Mouse (Mus musculus): Measurements from ENCODE around the gene Cd79a.
A peak's percentile ranks its signal among the peaks of the same experiment; 100 is the strongest.

Gene Cd79a

DNA sequence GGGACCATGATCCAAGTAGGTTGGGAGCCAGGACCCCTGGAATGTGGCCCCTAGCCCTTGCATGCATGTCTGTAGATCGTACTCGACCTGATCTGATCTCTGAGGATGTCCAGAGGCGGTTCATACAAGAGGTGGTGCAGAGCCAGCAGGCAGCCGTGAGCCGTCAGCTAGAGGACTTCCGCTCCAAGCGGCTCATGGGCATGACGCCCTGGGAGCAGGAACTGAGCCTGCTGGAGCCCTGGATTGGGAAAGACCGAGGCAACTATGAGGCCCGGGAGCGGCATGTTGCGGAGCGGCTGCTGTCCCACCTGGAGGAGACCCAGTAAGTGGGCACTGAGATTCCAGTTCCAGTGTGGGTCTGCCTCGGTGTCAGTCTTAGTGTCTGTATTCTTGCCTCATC lies 15.3 kb downstream of the Cd79a start:
- no peak for DNase-seq (ENCODE audit: low read depth, low spot score)

DNA sequence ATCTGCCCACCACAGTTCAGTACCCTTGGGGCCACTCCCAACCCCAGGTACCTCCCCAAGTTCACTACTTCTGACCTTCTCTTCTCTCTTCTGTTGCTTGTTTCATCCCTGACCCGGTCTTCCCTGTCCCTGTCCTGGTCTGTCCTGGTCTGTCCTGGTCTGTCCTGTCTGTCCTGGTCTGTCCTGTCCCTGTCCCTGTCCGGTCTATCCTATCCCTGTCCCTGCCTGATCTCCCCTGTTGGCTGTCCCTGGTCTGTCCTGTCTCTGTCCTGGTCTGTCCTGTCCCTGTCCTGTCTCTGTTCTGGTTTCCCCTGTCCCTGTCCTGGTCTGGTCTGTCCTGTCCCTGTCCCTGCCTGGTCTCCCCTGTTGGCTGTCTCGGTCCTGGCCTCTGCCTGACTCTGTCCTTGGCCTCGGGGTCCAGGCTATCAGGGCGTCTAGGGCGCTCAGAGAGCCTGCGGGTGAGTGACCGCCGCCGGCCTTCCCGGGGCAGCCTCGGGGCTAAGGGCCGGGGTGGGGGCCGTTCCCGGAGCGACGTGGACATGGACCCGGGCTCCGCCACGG lies 21.7 kb downstream of the Cd79a start:
- no peak for DNase-seq (ENCODE audit: low read depth, low spot score)

DNA sequence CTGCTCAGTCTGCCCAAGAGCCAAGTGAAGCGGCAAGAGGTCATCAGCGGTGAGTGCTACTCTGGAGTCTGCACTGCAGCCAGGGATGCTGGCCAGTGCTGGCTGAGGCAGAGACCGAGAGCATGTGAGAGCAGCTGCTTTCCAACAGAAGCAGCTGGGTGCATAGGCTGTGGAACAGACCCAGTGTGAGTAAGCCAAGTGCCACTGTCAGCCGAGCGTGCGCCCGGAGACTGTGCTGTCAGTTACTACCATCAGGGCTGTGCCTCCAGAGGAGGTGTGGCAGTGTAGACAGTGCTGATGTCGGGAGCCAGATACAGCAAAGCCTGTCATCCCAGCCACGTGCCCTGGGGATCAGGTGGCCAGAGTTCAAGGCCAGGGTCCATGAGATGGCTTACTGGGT lies 22.5 kb downstream of the Cd79a start:
- no peak for DNase-seq (ENCODE audit: low read depth, low spot score)

DNA sequence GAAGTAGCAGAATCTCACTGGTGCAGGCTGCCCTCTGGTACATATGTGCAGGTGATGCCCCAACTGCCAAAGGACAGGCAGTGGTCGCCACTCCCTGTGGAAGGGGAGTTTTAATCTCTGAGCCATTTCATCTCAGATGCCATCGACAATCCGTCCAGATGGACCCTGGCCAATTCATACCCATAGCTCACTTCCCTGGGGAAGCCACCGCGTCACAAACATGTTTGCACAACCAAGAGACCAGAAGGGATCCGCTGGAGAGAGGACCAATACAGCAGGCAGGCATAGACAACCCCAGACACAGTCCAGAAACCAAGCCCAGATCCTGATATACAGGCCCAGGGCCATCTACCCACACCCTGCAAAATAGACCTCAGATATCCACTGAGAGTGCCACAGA lies 33.3 kb downstream of the Cd79a start:
- no peak for DNase-seq (ENCODE audit: low read depth, low spot score)

DNA sequence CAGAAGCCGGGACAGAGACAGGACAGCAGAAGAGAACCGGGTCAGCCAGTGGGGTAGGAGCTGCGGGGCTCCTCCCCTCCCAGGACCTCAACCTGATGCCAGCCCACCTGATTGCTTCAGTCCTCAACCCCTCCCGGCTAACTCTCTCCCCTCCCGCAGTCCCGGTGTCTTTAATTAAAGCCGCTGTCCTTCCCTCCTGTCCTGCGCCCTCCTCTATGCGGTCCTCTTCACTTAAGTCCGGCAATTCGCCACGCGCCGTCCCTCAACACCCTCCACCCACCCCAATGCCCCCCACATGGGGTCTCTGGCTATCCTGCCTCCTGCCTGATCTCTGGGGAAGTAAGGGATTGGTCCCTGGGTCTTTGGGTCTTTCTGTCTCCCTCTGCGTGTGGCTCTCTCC lies 34.5 kb downstream of the Cd79a start:
- no peak for DNase-seq (ENCODE audit: low read depth, low spot score)

DNA sequence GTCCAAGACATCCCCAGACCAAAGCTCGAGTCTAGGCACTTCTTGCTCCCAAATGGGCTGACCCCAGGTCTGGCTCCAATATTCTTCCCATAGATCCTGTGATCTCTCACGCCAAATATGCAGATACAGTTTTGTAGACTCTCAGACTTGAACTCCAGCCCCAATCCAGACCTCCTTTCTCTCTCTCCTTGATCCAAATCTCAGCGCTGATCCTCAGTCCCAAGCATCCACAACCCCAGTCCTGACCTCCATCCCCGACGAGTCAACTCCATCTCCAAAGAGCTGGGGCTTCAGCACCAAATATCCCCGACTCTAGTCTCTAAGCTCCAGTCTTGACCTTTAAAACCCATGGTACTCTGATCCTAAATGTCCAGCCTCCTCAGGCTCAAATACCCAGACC lies 46.5 kb downstream of the Cd79a start:
- no peak for DNase-seq (ENCODE audit: low read depth, low spot score)

DNA sequence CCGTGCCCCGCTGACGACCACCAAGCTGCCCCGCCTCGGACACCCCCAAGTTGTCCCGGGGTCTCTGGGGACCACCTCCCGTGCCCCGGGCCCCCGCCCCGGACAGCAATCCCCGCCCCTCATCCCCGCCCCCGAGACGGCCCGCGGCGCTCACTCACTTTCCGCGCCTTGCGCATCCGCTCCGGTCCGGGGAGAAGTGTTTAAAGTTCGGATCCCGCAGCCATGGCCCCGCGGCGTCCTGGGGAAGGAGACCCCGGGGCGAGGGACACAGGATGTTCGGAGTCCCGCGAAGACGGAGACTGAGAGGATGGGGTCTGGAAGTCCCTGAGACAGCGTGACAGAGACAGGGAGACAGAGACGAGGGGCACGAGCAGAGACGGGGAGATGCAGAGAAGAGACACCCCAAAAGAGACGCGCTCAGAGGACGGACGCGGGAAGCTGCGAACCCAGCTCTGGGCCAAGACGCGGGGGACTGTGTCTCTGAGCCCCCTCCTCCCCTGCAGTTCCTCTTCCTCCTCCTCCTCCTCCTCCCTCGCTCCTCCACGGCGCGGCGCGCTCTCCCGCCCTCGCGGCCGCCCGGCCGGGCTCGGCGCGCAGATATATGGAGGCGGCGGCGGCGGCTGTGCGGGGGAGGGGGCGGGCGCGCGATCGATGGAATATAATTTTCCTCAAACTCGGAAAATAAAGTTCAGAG lies 47.2 kb downstream of the Cd79a start, which contains the start of gene Gm4881:
Gene Gm4881, minus strand, starts transcription at position 238 of the 694 bp plus-strand sequence.
- no peak for DNase-seq (ENCODE audit: low read depth, low spot score)

DNA sequence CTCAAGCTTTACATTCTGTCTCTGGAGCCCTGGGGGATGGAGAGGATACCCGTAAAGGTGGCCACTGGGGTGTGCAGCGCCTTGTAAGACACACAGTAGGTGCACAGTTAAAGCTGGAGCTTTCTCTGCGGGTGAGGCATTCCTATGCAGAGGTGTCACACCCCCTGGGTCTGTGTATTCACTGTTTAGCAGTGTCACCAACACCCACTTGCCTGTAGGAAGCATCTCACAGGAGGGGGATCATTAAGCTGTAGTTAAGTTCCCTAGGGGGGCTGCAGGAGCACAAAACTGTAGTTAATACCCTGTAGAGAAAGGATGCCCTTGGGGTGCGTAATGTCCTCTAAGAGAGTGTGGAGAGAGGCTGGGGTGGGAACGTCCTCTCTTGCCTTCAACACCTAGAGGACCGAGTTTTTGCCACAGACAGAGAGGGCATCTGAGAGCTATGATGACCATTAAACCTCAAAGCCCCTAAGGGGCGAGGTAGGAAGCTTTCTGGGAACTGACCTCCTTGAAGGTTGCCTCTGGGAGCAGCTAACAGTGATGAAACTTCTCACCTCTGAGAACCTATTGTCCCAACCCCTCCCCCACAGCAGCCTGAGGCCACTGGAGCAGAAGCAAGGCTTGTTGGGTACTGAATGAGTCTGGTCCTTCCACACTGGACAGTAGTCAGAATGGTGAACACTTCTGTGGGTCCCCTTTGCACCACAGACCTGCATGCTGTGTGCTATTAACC lies 50.3 kb downstream of the Cd79a start:
- DNase-seq (ENCODE audit: low read depth, low spot score), result no peak

DNA sequence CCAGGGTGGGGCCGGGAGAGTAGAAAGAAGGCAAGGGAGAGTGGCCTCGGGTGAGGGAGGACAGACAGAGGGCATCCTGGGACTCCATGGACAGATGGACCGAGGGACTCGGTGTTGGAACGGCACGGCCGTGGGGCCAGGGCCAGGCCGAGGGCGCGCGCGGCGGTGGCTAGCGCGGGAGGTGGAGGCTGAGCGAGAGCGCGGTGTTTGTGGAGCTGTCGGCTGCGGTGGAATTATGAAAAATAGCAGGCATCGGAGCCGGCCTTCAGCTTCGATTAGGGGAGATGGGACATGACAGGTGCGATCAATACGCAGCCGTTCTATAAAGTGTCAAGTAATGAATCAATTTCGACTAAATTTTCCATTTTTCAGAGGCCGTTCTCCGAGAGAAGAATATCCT lies 51.6 kb downstream of the Cd79a start:
- DNase-seq (ENCODE audit: low read depth, low spot score), result no peak

DNA sequence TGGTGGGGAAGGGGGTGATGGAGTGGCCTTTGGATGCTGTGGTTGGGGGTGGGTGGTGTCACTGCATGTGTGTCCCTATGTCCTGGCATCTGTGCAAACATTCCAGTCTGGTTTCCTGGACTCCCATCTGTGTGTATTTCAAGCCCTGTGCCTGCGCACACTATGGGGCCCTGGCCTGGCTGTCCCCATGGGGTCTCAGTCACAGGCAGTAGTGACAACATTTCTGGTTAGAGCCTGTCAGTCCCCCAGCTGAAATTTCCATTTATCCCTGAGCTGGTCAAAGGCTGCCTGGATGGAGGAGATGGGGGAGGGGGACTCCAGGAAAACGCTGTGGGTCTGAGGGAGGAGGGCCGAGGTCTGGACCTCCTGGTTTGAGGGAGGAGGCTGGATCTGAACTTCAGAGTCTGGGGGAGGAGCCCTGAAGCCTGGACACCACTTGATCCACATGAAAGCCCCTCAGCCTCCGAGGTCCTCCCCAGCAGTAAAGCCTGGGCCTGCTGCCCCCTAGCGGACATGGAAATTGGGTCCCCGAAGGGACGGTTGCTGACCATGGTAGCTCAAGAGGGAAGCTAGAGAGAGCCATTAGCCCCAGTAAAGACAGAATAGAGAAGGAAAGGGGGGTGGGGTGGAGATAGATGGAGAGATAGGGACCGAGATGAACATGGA lies 52.9 kb downstream of the Cd79a start:
- DNase-seq (ENCODE audit: low read depth, low spot score), result peak; percentile 60
